Mouse (Mus musculus) stomach, embryonic 14.5 days (tissue): Measurements from ENCODE around the gene Olfr382. TPM values are rescaled to one million over a fixed set of nuclear protein-coding genes. Genes with fewer than 3 reads are reported as not detected.
"Not testable (repeated sequence)": the region's sequence is repeated elsewhere in the genome, so short reads cannot be mapped to it uniquely, and the experiment has no call there.

Source experiments
- ATAC-seq: fragments of 200-750 bp; cut with Nextera tagmentation; 2 replicates; pipeline ENCODE4 v1.8.0; 2017; ENCODE audit warnings: low read depth, moderate TSS enrichment; ENCODE audit not compliant: insufficient number of reproducible peaks, insufficient read depth, low FRiP score
- H3K27ac ChIP-seq: fragments of 300-500 bp; sonication (generic); 2 replicates; pipeline ENCODE4 v1.5.1; 2014; ENCODE audit warnings: mild to moderate bottlenecking, low read length, moderate library complexity, mixed read lengths
- H3K27me3 ChIP-seq: fragments of 300-500 bp; sonication (generic); 2 replicates; pipeline ENCODE4 v1.6.1; 2014; ENCODE audit warnings: low read length, control low read depth, mixed read lengths; ENCODE audit not compliant: control insufficient read depth, insufficient read depth
- H3K36me3 ChIP-seq: fragments of 300-500 bp; sonication (generic); 2 replicates; pipeline ENCODE4 v1.6.1; 2014; ENCODE audit warnings: mild to moderate bottlenecking, control low read depth, low read length, moderate library complexity, mixed read lengths; ENCODE audit not compliant: control insufficient read depth, insufficient read depth
- H3K4me1 ChIP-seq: fragments of 300-500 bp; sonication (generic); 2 replicates; pipeline ENCODE4 v1.6.1; 2014; ENCODE audit warnings: low read length, control low read depth, mixed read lengths; ENCODE audit not compliant: control insufficient read depth, insufficient read depth
- H3K4me2 ChIP-seq: fragments of 300-500 bp; sonication (generic); replicated peaks from 2 replicates; pipeline ENCODE4 v1.6.1; 2014; ENCODE audit warnings: low read depth, low read length, control low read depth
- H3K4me3 ChIP-seq: fragments of 300-500 bp; sonication (generic); 2 replicates; pipeline ENCODE4 v1.5.1; 2014; ENCODE audit warnings: low read depth, low read length, control low read depth
- H3K9ac ChIP-seq: fragments of 300-500 bp; sonication (generic); replicated peaks from 2 replicates; pipeline ENCODE4 v1.6.1; 2014; ENCODE audit warnings: low read depth, mild to moderate bottlenecking, control low read depth, low read length, moderate library complexity, mixed read lengths
- H3K9me3 ChIP-seq: fragments of 300-500 bp; sonication (generic); 2 replicates; pipeline ENCODE4 v1.6.1; 2016; ENCODE audit warnings: low read depth, low read length, control low read depth; ENCODE audit not compliant: control insufficient read depth
- WGBS: fragments of 180-500 bp; shearing (Covaris S2); extraction: QIAGEN DNeasy Blood & Tissue Kit; methylation state at CpG from one replicate; pipeline ENCODE4 v1.1.7; 2014; 5-methylcytosine and 5-hydroxymethylcytosine counted together
- polyA plus RNA-seq: library from polyadenylated mRNA; unstranded; fragments of >200 nt; fragmentation: Nextera tagmentation; extraction: Ambion mirVana; gene quantifications from 2 replicates; pipeline ENCODE4 v1.2.1, GENCODE M21; 2014

Gene Olfr382
- not detected in 2 replicates for polyA plus RNA-seq

GRCm38 (mm10) chr11:73517097-73517496 lies at the start of gene Olfr382:
Olfr382 (minus strand) TSS chr11:73517197.
- H3K36me3 ChIP-seq, result no peaks in the 10 kb centered on the region
- H3K27ac ChIP-seq, result no peak within 1 kb of the TSS
- no peaks in the 10 kb centered on the region for H3K27me3 ChIP-seq
- H3K9me3 ChIP-seq, result peaks cover 4% of the 10 kb centered on the region; the same call in 1 of the 2 replicates
- H3K4me3 ChIP-seq, result no peak within 1 kb of the TSS
- H3K9ac ChIP-seq, result no peak within 1 kb of the TSS
- no peaks in the 10 kb centered on the region for H3K4me1 ChIP-seq
- no peak for ATAC-seq
- H3K4me2 ChIP-seq, result no peak within 1 kb of the TSS

GRCm38 (mm10) chr11:73528971-73529370 lies 12.0 kb upstream of the Olfr382 start:
- not testable (repeated sequence) for H3K9ac ChIP-seq, H3K9me3 ChIP-seq, H3K36me3 ChIP-seq, H3K27me3 ChIP-seq, ATAC-seq, H3K4me3 ChIP-seq, H3K4me1 ChIP-seq, H3K27ac ChIP-seq, H3K4me2 ChIP-seq
- WGBS, result 91% methylated on average over 1 of the region's 1 CpGs

GRCm38 (mm10) chr11:73491503-73491902 lies 25.5 kb downstream of the Olfr382 start, which contains the start of gene Olfr381:
Olfr381 (minus strand) TSS chr11:73491603.
- Histone ChIP-seq H3K4me3 (no peak within 1 kb of the TSS), H3K4me1 (no peaks in the 10 kb centered on the region), H3K36me3 (no peaks in the 10 kb centered on the region), H3K27ac (no peak within 1 kb of the TSS), H3K9me3 (no peaks in the 10 kb centered on the region), H3K27me3 (no peaks in the 10 kb centered on the region), H3K9ac (no peak within 1 kb of the TSS), H3K4me2 (no peak within 1 kb of the TSS)
- no peak for ATAC-seq

Other genes with a start within 250 kb of the Olfr382 start
- 0.12 and 0.42 TPM in 2 replicates for gene Trpv3, start 249.8 kb downstream of the Olfr382 start, polyA plus RNA-seq
- 3.7 and 4.1 TPM in 2 replicates for gene Aspa, start 187.6 kb downstream of the Olfr382 start, polyA plus RNA-seq
- not detected in 2 replicates for gene Gm49340, start 187.5 kb downstream of the Olfr382 start, polyA plus RNA-seq
- not detected in 2 replicates for gene Spata22, start 187.5 kb downstream of the Olfr382 start, polyA plus RNA-seq
- gene Olfr20, start 166.4 kb downstream of the Olfr382 start, polyA plus RNA-seq, result not detected in 2 replicates
- gene Olfr376, start 146.0 kb downstream of the Olfr382 start, polyA plus RNA-seq, result not detected in 2 replicates
- not detected in 2 replicates for gene Olfr1, start 117.6 kb downstream of the Olfr382 start, polyA plus RNA-seq
- gene Olfr378, start 88.7 kb downstream of the Olfr382 start, polyA plus RNA-seq, result not detected in 2 replicates
- gene Olfr380, start 59.7 kb downstream of the Olfr382 start, polyA plus RNA-seq, result not detected in 2 replicates
- gene Olfr381, start 25.6 kb downstream of the Olfr382 start, polyA plus RNA-seq, result not detected in 2 replicates
- gene Olfr385, start 75.8 kb upstream of the Olfr382 start, polyA plus RNA-seq, result not detected in 2 replicates
- not detected in 2 replicates for gene Olfr384, start 81.4 kb upstream of the Olfr382 start, polyA plus RNA-seq
- gene Zfp735, start 171.6 kb upstream of the Olfr382 start, polyA plus RNA-seq, result not detected in 2 replicates